Mouse (Mus musculus) limb, embryonic 13.5 days (tissue): Measurements from ENCODE around the gene Lix1l. TPM values are rescaled to one million over a fixed set of nuclear protein-coding genes. Genes with fewer than 3 reads are reported as not detected.
"Not testable (repeated sequence)": the region's sequence is repeated elsewhere in the genome, so short reads cannot be mapped to it uniquely, and the experiment has no call there.

Experiments
- ATAC-seq: fragments of 200-750 bp; cut with Nextera tagmentation; 2 replicates; pipeline ENCODE4 v1.8.0; 2017; ENCODE audit warnings: low read depth, moderate number of reproducible peaks, moderate TSS enrichment; ENCODE audit not compliant: low FRiP score
- H3K27ac ChIP-seq: fragments of 300-500 bp; sonication (generic); 2 replicates; pipeline ENCODE4 v1.5.1; 2015; ENCODE audit warnings: inconsistent platforms, mild to moderate bottlenecking, moderate library complexity
- H3K27me3 ChIP-seq: fragments of 300-500 bp; sonication (generic); 2 replicates; pipeline ENCODE4 v1.6.1; 2015; ENCODE audit warnings: mild to moderate bottlenecking, inconsistent platforms
- H3K36me3 ChIP-seq: fragments of 300-500 bp; sonication (generic); 2 replicates; pipeline ENCODE4 v1.6.1; 2015; ENCODE audit warnings: inconsistent platforms, mild to moderate bottlenecking, moderate library complexity
- H3K4me1 ChIP-seq: fragments of 300-500 bp; sonication (generic); 2 replicates; pipeline ENCODE4 v1.6.1; 2015; ENCODE audit warnings: inconsistent platforms
- H3K4me2 ChIP-seq: fragments of 300-500 bp; sonication (generic); replicated peaks from 2 replicates; pipeline ENCODE4 v1.6.1; 2015; ENCODE audit warnings: inconsistent platforms, mild to moderate bottlenecking, moderate library complexity
- H3K4me3 ChIP-seq: fragments of 300-500 bp; sonication (generic); 2 replicates; pipeline ENCODE4 v1.5.1; 2015; ENCODE audit warnings: moderate library complexity, mild to moderate bottlenecking, inconsistent platforms
- H3K9ac ChIP-seq: fragments of 300-500 bp; sonication (generic); 2 replicates; pipeline ENCODE4 v1.6.1; 2015; ENCODE audit warnings: mild to moderate bottlenecking, inconsistent platforms
- H3K9me3 ChIP-seq: fragments of 300-500 bp; sonication (generic); 2 replicates; pipeline ENCODE4 v1.6.1; 2016; ENCODE audit warnings: inconsistent platforms
- WGBS: fragments of 180-500 bp; shearing (Covaris S2); methylation state at CpG from one replicate; pipeline ENCODE4 v1.1.7; 2015; 5-methylcytosine and 5-hydroxymethylcytosine counted together
- polyA plus RNA-seq: library from polyadenylated mRNA; unstranded; fragments of >200 nt; fragmentation: Nextera tagmentation; extraction: Ambion mirVana; gene quantifications from 2 replicates; pipeline ENCODE4 v1.2.1, GENCODE M21; 2015

Gene Lix1l
- polyA plus RNA-seq, 1 experiment from 2014 or later: 8.4 TPM

DNA sequence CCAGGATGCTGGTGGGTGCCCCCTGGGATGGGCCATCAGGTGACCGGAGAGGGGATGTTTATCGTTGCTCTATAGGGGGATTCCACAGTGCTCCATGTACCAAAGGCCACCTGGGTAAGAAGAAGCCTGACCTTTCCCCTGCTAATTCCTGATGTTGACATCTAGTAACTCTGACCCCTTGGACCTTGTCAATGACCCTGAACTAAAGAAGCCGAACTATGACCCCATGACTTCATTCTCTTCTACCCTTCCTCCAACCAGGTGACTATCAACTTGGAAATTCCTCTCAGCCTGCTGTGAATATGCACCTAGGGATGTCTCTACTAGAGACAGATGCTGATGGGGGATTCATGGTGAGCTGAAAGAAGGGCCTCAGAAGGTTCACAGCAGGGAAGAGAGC is 46.4 kb downstream of the Lix1l start:
- Histone ChIP-seq H3K4me2 (no peak overlapping the region), H3K9ac (no peak overlapping the region), H3K4me1 (peaks cover 3% of the 10 kb centered on the region; the same call in 1 of the 2 replicates), H3K27me3 (no peaks in the 10 kb centered on the region), H3K4me3 (no peak overlapping the region), H3K9me3 (no peaks in the 10 kb centered on the region), H3K36me3 (peaks cover 35% of the 10 kb centered on the region), H3K27ac (no peak overlapping the region)
- ATAC-seq: no peak
- 80% methylated on average over 3 of the region's 3 CpGs for WGBS

GRCm38 (mm10) chr3:96660901-96661300 is 60.0 kb downstream of the Lix1l start:
- Histone ChIP-seq H3K4me2 (no peak overlapping the region), H3K27ac (no peak overlapping the region), H3K4me3 (no peak overlapping the region), H3K27me3 (no peaks in the 10 kb centered on the region), H3K9me3 (no peaks in the 10 kb centered on the region), H3K36me3 (peaks cover 19% of the 10 kb centered on the region), H3K4me1 (peaks cover 16% of the 10 kb centered on the region), H3K9ac (no peak overlapping the region)
- no peak for ATAC-seq
- WGBS: 88% methylated on average over 2 of the region's 2 CpGs

DNA sequence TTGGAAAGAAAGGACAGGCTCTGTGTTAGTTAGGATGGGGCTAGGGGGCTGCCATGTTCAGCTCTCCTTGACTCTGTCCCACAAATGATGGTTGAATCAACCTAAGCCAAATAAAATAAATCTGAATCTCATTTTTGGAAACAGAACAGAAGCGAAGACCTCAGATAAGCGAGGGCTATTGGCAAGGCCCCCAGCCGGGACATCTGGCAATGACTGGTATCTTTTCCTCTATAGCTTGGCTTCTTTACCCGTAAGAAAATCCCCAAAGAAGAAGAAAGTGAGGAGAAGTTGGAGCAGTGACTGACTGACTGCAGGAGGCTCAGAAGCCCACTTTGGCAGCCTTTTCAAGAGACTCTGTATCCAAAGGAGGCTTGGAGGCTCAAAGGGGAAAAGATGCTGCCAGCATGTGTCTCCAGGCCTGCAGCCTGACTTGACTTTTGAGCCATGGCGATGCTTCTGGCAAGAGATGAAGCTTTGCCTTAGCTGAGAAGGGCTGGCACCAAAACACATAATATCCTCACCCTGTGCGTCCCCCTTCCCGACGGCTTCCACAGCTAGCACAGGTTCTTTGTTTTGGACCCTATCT is 61.9 kb downstream of the Lix1l start:
- no peak; the same call in 1 of the 2 replicates for ATAC-seq
- Histone ChIP-seq H3K9me3 (no peaks in the 10 kb centered on the region), H3K9ac (peak overlapping the region; percentile 50; the same call in 1 of the 2 replicates), H3K36me3 (peaks cover 6% of the 10 kb centered on the region; the same call in 1 of the 2 replicates), H3K4me2 (peak overlapping the region; percentile 63), H3K27ac (peak overlapping the region; percentile 86), H3K4me1 (peaks cover 16% of the 10 kb centered on the region), H3K27me3 (no peaks in the 10 kb centered on the region), H3K4me3 (peak overlapping the region; percentile 31)
- WGBS: 42% methylated on average over 8 of the region's 8 CpGs

GRCm38 (mm10) chr3:96663432-96664239 is 62.7 kb downstream of the Lix1l start:
- no peaks in the 10 kb centered on the region for H3K9me3 ChIP-seq
- H3K4me2 ChIP-seq: peak overlapping the region; percentile 63
- whole genome bisulfite sequencing: 6% methylated on average over 17 of the region's 18 CpGs
- H3K4me3 ChIP-seq: peak overlapping the region; percentile 31
- H3K27me3 ChIP-seq: no peaks in the 10 kb centered on the region
- H3K9ac ChIP-seq: no peak overlapping the region; the same call in 1 of the 2 replicates
- H3K27ac ChIP-seq: peak overlapping the region; percentile 86
- peaks cover 3% of the 10 kb centered on the region; the same call in 1 of the 2 replicates for H3K36me3 ChIP-seq
- peak; percentile 92 for ATAC-seq
- peaks cover 16% of the 10 kb centered on the region for H3K4me1 ChIP-seq

- H3K36me3 ChIP-seq, H3K4me2 ChIP-seq, H3K27me3 ChIP-seq, H3K9me3 ChIP-seq, ATAC-seq, H3K4me3 ChIP-seq, H3K27ac ChIP-seq, H3K9ac ChIP-seq: not testable (repeated sequence)
- peaks cover 20% of the 10 kb centered on the region for H3K4me1 ChIP-seq
- 89% methylated on average over 7 of the region's 7 CpGs for WGBS
These were observed 64.9 kb downstream of the Lix1l start for GRCm38 (mm10) chr3:96665732-96666363.

GRCm38 (mm10) chr3:96666916-96667315 is 66.0 kb downstream of the Lix1l start:
- H3K4me1 ChIP-seq: peaks cover 20% of the 10 kb centered on the region
- no peak for ATAC-seq
- WGBS: 92% methylated on average over 5 of the region's 5 CpGs
- H3K4me2 ChIP-seq: no peak overlapping the region
- H3K27me3 ChIP-seq: peaks cover 10% of the 10 kb centered on the region
- no peak overlapping the region for H3K9ac ChIP-seq
- no peak overlapping the region for H3K4me3 ChIP-seq
- no peaks in the 10 kb centered on the region for H3K36me3 ChIP-seq
- no peak overlapping the region for H3K27ac ChIP-seq
- H3K9me3 ChIP-seq: no peaks in the 10 kb centered on the region

DNA sequence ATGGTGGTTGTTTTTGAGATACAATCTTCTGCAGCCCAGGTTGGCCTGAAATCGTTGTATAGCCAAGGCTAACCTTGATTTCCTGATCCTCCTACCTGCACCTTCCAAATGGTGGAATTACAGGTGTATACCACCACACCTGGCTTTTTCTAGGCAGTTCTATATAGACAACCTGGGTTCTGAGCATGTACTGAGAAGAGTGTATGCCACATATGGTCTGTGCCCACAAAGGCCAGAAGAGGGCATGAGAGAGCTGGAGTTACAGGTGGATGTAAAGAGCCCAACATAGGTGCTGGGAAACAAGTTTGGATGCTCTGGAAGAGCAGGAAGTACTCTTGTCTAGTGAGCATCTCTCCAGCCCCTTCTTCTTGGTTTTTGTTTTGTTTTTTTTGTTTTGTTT is 66.4 kb downstream of the Lix1l start:
- no peak overlapping the region for H3K4me2 ChIP-seq
- no peaks in the 10 kb centered on the region for H3K36me3 ChIP-seq
- H3K9me3 ChIP-seq: no peaks in the 10 kb centered on the region
- H3K4me3 ChIP-seq: no peak overlapping the region
- H3K27ac ChIP-seq: no peak overlapping the region
- peaks cover 19% of the 10 kb centered on the region for H3K4me1 ChIP-seq
- ATAC-seq: no peak
- 36% methylated on average over 1 of the region's 1 CpGs for WGBS
- peaks cover 10% of the 10 kb centered on the region for H3K27me3 ChIP-seq
- no peak overlapping the region for H3K9ac ChIP-seq

DNA sequence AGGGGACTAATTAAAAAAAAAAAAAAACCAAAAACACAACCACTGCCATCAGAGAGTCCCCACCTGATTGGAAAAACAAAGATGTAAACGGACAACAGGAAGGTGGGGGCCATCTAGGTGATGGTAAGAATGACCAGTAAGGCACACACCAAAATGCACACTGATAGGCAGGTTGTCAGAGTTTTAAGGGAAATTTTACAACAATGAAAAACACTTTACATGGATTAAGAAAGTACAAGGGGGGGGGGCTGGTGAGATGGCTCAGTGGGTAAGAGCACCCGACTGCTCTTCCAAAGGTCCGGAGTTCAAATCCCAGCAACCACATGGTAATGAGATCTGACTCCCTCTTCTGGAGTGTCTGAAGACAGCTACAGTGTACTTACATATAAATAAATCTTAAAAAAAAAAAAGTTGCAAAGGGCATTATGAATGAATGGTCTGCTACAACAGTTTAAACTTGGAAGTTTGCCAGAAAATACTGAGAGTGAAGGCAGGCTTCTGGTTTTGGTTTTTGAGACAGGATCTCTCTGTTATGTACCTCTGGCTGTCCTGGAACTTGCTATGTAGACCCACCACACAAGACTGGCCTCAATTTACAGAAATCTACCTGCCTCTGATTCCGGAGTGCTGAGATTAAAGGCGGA is 67.6 kb downstream of the Lix1l start:
- Histone ChIP-seq H3K36me3 (no peaks in the 10 kb centered on the region), H3K4me2 (no peak overlapping the region), H3K9ac (no peak overlapping the region), H3K9me3 (no peaks in the 10 kb centered on the region), H3K27ac (no peak overlapping the region), H3K4me3 (no peak overlapping the region), H3K4me1 (peaks cover 11% of the 10 kb centered on the region), H3K27me3 (peaks cover 10% of the 10 kb centered on the region)
- ATAC-seq: no peak
- 95% methylated on average over 5 of the region's 5 CpGs for WGBS

- 5% methylated on average over 35 of the region's 35 CpGs for WGBS
- Histone ChIP-seq H3K9ac (no peak within 1 kb of the TSS; the same call in 1 of the 2 replicates), H3K27ac (no peak within 1 kb of the TSS), H3K36me3 (no peaks in the 10 kb centered on the region), H3K9me3 (no peaks in the 10 kb centered on the region), H3K4me2 (peak within 1 kb of the TSS; percentile 74), H3K27me3 (peaks cover 10% of the 10 kb centered on the region), H3K4me3 (peak within 1 kb of the TSS; percentile 40), H3K4me1 (peaks cover 12% of the 10 kb centered on the region)
- peak; percentile 95 for ATAC-seq
These were observed 68.9 kb downstream of the Lix1l start, which contains the start of gene Ankrd35 for GRCm38 (mm10) chr3:96669727-96670468. TSS of gene Ankrd35 (plus strand) at chr3:96670131.

DNA sequence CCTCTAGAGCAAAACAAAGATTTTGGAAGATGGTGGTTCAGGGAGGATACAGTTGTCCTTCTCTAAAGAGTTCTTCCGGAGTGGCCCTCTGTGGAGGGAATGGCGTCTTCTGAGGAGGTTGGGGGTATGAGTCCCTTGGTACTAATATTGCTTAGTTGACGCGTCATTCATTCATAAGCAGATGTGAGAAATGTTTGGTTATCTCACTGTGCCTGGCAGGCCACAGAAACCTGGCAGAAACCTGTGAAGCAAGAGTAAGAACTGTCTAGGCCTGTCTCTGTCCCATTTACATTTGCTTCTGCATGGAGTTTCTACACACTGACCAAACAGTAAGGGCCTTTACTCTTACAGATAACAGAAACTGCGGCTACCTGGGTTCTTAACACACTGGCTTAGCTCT is 70.6 kb downstream of the Lix1l start:
- peaks cover 10% of the 10 kb centered on the region for H3K27me3 ChIP-seq
- H3K4me1 ChIP-seq: peaks cover 18% of the 10 kb centered on the region
- no peak overlapping the region for H3K9ac ChIP-seq
- H3K4me2 ChIP-seq: no peak overlapping the region
- no peak for ATAC-seq
- H3K36me3 ChIP-seq: no peaks in the 10 kb centered on the region
- no peak overlapping the region for H3K4me3 ChIP-seq
- H3K9me3 ChIP-seq: no peaks in the 10 kb centered on the region
- 91% methylated on average over 5 of the region's 5 CpGs for WGBS
- no peak overlapping the region for H3K27ac ChIP-seq

DNA sequence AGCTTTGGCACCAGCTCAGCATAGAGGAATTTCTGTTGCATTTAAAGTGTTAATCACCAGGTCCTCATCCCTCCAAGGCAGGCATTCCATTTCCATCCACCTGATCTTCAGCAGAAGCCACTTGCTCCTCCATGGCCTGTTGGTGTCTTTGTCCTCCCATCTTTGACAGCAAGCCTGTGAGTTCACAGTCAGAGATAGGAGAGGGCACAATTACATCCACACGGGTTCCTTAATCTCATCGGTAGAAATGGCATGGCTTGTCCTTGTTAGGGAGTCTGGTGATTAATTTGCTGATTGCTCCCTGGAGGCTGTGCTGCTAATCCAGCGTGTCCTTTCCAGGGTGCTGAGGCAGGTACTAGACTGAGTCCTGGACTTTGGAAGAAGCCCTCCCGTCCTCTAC is 72.6 kb downstream of the Lix1l start:
- no peak for ATAC-seq
- 64% methylated on average over 4 of the region's 4 CpGs for WGBS
- Histone ChIP-seq H3K4me2 (no peak overlapping the region), H3K27ac (no peak overlapping the region), H3K36me3 (no peaks in the 10 kb centered on the region), H3K9ac (no peak overlapping the region), H3K4me1 (peaks cover 18% of the 10 kb centered on the region), H3K4me3 (no peak overlapping the region), H3K27me3 (peaks cover 13% of the 10 kb centered on the region), H3K9me3 (no peaks in the 10 kb centered on the region)
